Mouse (Mus musculus) large intestine, adult 2 months (tissue): ENCODE results near the gene Diaph3. TPM values are rescaled to one million over a fixed set of nuclear protein-coding genes. Genes with fewer than 3 reads are reported as not detected.

ENCODE experiments used
- DNase-seq: peaks from one replicate; pipeline ENCODE4 v3.0.0-alpha.2; 2012; ENCODE audit warnings: low read depth, low spot score
- WGBS: fragments of 180-500 bp; shearing (Covaris S2); methylation state at CpG from one replicate; pipeline ENCODE4 v1.1.7; 2018; 5-methylcytosine and 5-hydroxymethylcytosine counted together
- polyA plus RNA-seq: library from polyadenylated mRNA; depleted of rRNA; stranded (reverse); fragments of >200 nt; gene quantifications from 2 replicates; pipeline ENCODE4 v1.2.3, GENCODE M21; 2012

Gene Diaph3
- polyA plus RNA-seq, 1 experiment: 0.57 TPM

GRCm38 (mm10) chr14:86691298-86691697 is 449.7 kb downstream of the Diaph3 start:
- 83% methylated on average over 5 of the region's 5 CpGs for WGBS
- no peak for DNase-seq

- DNase-seq: no peak
- 37% methylated on average over 11 of the region's 11 CpGs for WGBS
Observed at GRCm38 (mm10) chr14:86684585-86685503, 456.2 kb downstream of the Diaph3 start.

- DNase-seq: no peak
Observed at GRCm38 (mm10) chr14:86681951-86682350, 459.1 kb downstream of the Diaph3 start.

GRCm38 (mm10) chr14:86678992-86679391 is 462.0 kb downstream of the Diaph3 start:
- WGBS: 92% methylated on average over 3 of the region's 3 CpGs
- no peak for DNase-seq

- no peak for DNase-seq
- 67% methylated on average over 5 of the region's 5 CpGs for WGBS
Observed at GRCm38 (mm10) chr14:86678179-86678780, 462.8 kb downstream of the Diaph3 start.

- 59% methylated on average over 6 of the region's 6 CpGs for WGBS
- no peak for DNase-seq
Observed at GRCm38 (mm10) chr14:86677015-86677414, 464.0 kb downstream of the Diaph3 start.

- no peak for DNase-seq
- WGBS: 59% methylated on average over 8 of the region's 8 CpGs
Observed at GRCm38 (mm10) chr14:86675314-86675713, 465.7 kb downstream of the Diaph3 start.

GRCm38 (mm10) chr14:86662846-86663245 is 478.2 kb downstream of the Diaph3 start:
- WGBS: 75% methylated on average over 4 of the region's 4 CpGs
- no peak for DNase-seq

- DNase-seq: no peak
Observed at GRCm38 (mm10) chr14:86660556-86660955, 480.5 kb downstream of the Diaph3 start.

GRCm38 (mm10) chr14:86656262-86656661 is 484.8 kb downstream of the Diaph3 start:
- 57% methylated on average over 5 of the region's 5 CpGs for WGBS
- DNase-seq: no peak

More at GRCm38 (mm10) chr14:86660556-86660955, 480.5 kb downstream of the Diaph3 start:
- 93% methylated on average over 3 of the region's 3 CpGs for WGBS

- no peak for DNase-seq
- WGBS: 77% methylated on average over 7 of the region's 7 CpGs
Observed at GRCm38 (mm10) chr14:86646499-86647120, 494.4 kb downstream of the Diaph3 start.

GRCm38 (mm10) chr14:86642831-86643241 is 498.2 kb downstream of the Diaph3 start:
- 88% methylated on average over 7 of the region's 7 CpGs for WGBS

GRCm38 (mm10) chr14:86641839-86642238 is 499.2 kb downstream of the Diaph3 start:
- DNase-seq: no peak
- WGBS: 79% methylated on average over 3 of the region's 3 CpGs

More at GRCm38 (mm10) chr14:86642831-86643241, 498.2 kb downstream of the Diaph3 start:
- no peak for DNase-seq

- 68% methylated on average over 5 of the region's 5 CpGs for WGBS
Observed at GRCm38 (mm10) chr14:86640086-86640485, 500.9 kb downstream of the Diaph3 start.

GRCm38 (mm10) chr14:86635594-86636140 is 505.4 kb downstream of the Diaph3 start:
- no peak for DNase-seq
- WGBS: 24% methylated on average over 6 of the region's 6 CpGs

More at GRCm38 (mm10) chr14:86640086-86640485, 500.9 kb downstream of the Diaph3 start:
- DNase-seq: no peak

GRCm38 (mm10) chr14:86635052-86635451 is 506.0 kb downstream of the Diaph3 start:
- DNase-seq: no peak
- WGBS: 91% methylated on average over 2 of the region's 2 CpGs

GRCm38 (mm10) chr14:86633799-86634198 is 507.2 kb downstream of the Diaph3 start:
- no peak for DNase-seq
- 73% methylated on average over 5 of the region's 5 CpGs for WGBS

GRCm38 (mm10) chr14:86624816-86625425 is 516.1 kb downstream of the Diaph3 start:
- DNase-seq: no peak
- WGBS: 79% methylated on average over 5 of the region's 5 CpGs

GRCm38 (mm10) chr14:86619637-86620036 is 521.4 kb downstream of the Diaph3 start:
- 76% methylated on average over 5 of the region's 5 CpGs for WGBS
- DNase-seq: no peak
